Mouse (Mus musculus) left cerebral cortex, adult 2 months (tissue): Measurements from ENCODE around the gene Mterf4. TPM values are rescaled to one million over a fixed set of nuclear protein-coding genes. Genes with fewer than 3 reads are reported as not detected.

Source experiments
- DNase-seq, 2 experiments: peaks; one replicate each; pipeline ENCODE4 v3.0.0; 2021 to 2022; ENCODE audit warnings: low spot score in 2 of 2, mixed read lengths in 1 of 2; ENCODE audit errors: extremely low spot score in 1 of 2
- H3K27ac ChIP-seq: fragments of 200-600 bp; 2 replicates; pipeline ENCODE4 v1.8.1; 2022
- H3K4me3 ChIP-seq: fragments of 200-600 bp; 2 replicates; pipeline ENCODE4 v1.8.1; 2022
- CTCF ChIP-seq: fragments of 200-600 bp; IDR thresholded peaks from 2 replicates; pipeline ENCODE4 v1.8.1; 2022; ENCODE audit warnings: antibody characterized with exemption, mild to moderate bottlenecking, moderate library complexity
- intact Hi-C: fragments of 180-260 bp; cut with DNase I; formaldehyde crosslinking; loops from one replicate; pipeline ENCODE4 v1.15.1; 2025
- microRNA-seq, 2 experiments: library from miRNA; unstranded; fragments of <30 nt; microRNA quantifications; one replicate each; pipeline ENCODE4 v1.2.0; 2021
- total RNA-seq, 2 experiments: library from RNA; stranded (reverse); gene quantifications; 2 replicates each; pipeline ENCODE4 v1.2.3; 2021

The Mterf4 gene
- total RNA-seq, 2 experiments from 2014 or later = 17.3 to 20.8 TPM

DNA sequence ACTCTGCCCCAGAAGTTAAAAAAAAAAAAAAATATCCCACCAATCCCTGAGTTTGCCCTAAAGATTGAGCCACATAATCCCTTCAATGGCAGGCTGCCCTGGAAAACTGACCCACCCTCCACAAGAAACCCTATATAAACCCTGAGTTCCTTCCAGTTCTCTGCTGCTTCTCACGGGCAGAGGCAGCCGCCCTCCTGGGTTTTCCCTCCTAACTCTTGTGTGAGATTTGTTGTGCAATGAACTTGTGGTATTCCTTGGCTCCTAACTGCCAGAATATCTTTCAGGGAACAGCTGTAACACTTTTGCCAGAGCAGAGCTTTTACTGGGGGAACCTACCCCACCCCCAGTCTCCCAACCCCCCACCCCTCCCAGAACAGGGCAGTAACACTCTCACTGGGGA is 53.1 kb downstream of the Mterf4 start:
- DNase-seq = no peak
- no peak overlapping the region for H3K4me3 ChIP-seq
- H3K27ac ChIP-seq = no peak overlapping the region
- intact Hi-C loops = no loop called here
- TF ChIP-seq CTCF = no peak

Small RNA genes within 50 kb of the gene (microRNA-seq; reads per million reads assigned to microRNA genes)
- gene Mir6345 (0 reads per million in 2 experiments), gene Mir6901 (0 reads per million in 2 experiments), gene Mir6902 (0 to 0.24 reads per million in 2 experiments)

Other genes starting within 250 kb of the Mterf4 start
- 100 to 1,000 TPM; 730 to 772 TPM for gene Kif1a, start 204.0 kb downstream of the Mterf4 start, total RNA-seq
- not detected for gene Agxt, start 170.7 kb downstream of the Mterf4 start, total RNA-seq
- not detected for gene 2310007B03Rik, start 145.0 kb downstream of the Mterf4 start, total RNA-seq
- under 1 TPM; 0.07 to 0.12 TPM for gene Crocc2, start 137.2 kb downstream of the Mterf4 start, total RNA-seq
- 10 to 100 TPM in 1 of 2 experiments, 1 to 10 TPM in 1; 7.0 to 10.0 TPM for gene Sned1, start 70.1 kb downstream of the Mterf4 start, total RNA-seq
- gene Ppp1r7, start 36.9 kb upstream of the Mterf4 start, total RNA-seq = 10 to 100 TPM; 74.6 to 87.0 TPM
- 1 to 10 TPM; 5.8 to 6.3 TPM for gene Pask, start 37.6 kb upstream of the Mterf4 start, total RNA-seq
- under 1 TPM in 1 of 2 experiments, not detected in 1; 0.16 TPM for gene Ano7, start 68.0 kb upstream of the Mterf4 start, total RNA-seq
- gene Hdlbp, start 172.9 kb upstream of the Mterf4 start, total RNA-seq = 100 to 1,000 TPM; 163 to 165 TPM
- gene Farp2, start 206.2 kb upstream of the Mterf4 start, total RNA-seq = 10 to 100 TPM; 11.7 to 12.9 TPM